Mouse (Mus musculus): Measurements from ENCODE around the gene Folr1.

- TF ChIP-seq SRF (IDR thresholded peaks at IDR 0.05; ENCODE audit: control insufficient read depth, insufficient read length, low read depth) (no peak), POLR2AphosphoS2 (IDR thresholded peaks at IDR 0.05; ENCODE audit: insufficient read length, low read depth) (peak; percentile 81)
These were observed 36.5 kb downstream of the Folr1 start for GRCm38 (mm10) chr7:101833916-101834584.
